Mouse (Mus musculus): ENCODE data around the gene Cxcl13.

DNA sequence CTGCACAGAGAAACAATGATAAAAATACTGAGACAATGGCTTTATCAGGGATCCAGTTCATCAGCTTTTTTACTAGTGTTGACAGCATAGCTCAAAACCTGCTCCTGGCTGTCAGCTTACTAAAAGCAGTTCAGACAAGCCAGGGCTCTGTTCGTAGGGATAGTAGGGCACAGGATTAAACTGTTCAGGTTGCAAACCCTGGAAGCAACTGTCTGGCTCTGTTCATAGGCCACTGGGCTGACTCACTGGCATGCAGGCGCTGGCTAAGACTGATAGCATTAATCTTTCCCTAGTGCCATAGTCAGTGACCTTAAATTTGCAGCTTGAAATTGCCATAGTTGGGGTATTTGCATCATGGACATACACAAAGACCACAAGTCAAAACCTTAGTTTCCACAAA, 10.4 kb upstream of the Cxcl13 start:
- TF ChIP-seq CTCF (IDR thresholded peaks at IDR 0.05; ENCODE audit: low read depth) = no peak
- TF ChIP-seq EP300 (optimal IDR thresholded peaks at IDR 0.05) = no peak
